Mouse (Mus musculus) T-cell, adult 66 days (primary cell): ENCODE results near the gene Gm10964. TPM values are rescaled to one million over a fixed set of nuclear protein-coding genes. Genes with fewer than 3 reads are reported as not detected.

Experiments
- total RNA-seq, 2 experiments: library from RNA; stranded (reverse); gene quantifications; 3 replicates in 1 of 2; 4 replicates in 1 of 2; pipeline ENCODE4 v1.2.4; 2023

Gene Gm10964
- not detected for total RNA-seq

DNA sequence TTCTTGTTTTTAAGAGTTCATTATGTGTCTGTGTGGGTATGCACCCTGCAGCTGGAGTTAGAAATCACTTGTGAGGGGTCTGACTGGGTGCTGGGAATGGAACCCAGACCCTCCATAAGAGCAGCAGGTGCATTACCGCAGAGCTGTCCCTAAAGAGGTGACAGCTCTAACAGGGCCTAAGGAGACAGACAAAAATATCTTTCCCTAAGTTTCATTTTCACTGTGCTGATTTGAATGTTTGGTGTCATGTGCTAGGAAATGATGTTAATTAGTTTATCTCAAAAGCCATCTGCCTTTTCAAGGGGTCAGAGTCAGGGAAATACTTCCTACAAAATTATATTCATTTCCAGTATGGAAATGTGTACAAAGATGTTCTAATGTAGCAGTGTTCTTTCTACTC, at the start of gene Gm10964:
TSS of gene Gm10964 (plus strand) at position 38 of the 400 bp plus-strand sequence.

DNA sequence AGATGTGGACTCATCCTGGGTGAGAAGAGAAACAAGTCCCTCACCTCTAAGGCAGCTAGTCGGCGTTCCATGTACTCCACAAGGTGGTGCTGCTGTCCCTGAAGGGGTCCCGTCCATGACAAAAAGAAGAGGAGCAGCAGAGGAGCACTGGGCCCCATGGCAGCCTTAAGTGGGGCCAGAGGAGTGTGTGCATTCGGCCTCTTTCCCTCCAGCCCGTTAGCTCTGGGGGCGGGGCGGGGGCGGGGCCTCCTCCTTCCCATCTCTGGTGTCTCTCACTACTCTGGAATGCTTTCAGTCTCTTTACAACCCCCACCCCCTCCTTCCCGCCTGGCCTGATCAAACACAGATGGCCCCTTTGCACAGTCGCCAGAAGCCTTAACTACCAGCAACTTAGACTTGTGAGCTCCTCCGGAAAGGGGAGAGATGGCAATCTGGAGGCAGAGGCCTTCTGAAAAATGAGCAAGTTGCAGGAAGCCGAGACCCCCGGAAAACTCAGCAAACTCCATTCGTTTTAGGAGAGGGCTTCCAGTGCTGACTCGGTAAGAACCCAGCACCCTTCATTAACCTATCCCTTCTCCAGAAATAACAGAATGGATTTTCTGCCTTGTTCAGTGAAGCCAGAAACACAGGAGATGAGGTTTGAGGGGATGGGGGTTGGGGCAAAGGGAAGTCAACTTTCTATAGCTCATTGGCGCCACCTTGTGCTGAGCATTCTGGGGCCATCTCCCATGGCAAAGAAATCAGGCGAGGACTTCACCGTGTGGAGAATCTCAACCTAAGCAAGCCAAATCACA, 1.2 kb upstream of the Gm10964 start, which contains the start of gene Olfml3:
TSS of gene Olfml3 (minus strand) at position 224 of the 794 bp plus-strand sequence.

DNA sequence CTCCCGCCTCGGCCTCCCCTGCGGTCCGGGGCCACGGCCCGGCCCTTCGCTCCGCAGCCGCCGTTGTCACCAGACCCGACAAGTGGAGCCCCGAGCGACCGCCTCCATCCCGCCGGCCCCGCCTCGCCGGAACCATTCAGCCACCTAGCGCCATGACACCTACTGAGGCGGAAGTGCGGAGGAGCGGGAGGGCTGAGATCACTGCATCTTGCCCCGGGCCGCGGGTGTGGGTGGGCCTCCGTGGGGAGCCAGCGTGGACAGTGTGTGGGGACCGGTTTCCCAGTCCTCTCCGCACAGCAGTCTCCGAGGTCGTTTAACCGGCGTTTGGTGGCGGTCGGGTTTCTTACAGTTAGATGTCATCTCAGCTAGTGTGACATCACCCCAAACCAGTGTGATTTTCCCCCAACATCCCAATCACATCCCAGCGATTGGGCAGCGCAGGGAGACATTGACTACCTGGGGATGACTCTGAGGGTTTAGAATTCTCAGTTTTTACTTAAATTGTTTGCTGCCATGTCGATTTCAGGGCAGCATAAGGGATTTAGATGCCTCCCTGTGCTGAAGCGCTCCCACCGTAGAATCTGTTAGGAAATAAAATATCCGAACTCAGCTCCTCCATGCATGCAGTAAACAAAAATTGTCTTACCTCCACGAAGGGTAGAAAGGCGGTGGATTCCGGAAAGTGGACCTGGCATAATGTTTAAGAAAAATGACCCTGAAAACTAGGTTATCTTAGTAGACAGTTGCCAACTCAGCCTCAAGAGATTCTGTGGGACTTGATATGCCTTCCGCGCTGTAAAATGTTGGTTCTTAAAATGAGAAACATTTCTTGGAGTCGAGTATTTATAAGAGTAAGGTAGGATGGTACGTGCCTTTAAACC, 52.3 kb downstream of the Gm10964 start, which contains the start of gene Hipk1:
TSS of gene Hipk1 (minus strand) at position 334 of the 881 bp plus-strand sequence.

Other genes starting within 250 kb of the Gm10964 start
- gene Syt6, start 164.1 kb upstream of the Gm10964 start, total RNA-seq, result 1 to 10 TPM in 1 of 2 experiments, under 1 TPM in 1; 0.68 to 1.7 TPM
- 1 to 10 TPM in 1 of 2 experiments, not detected in 1; 1.4 TPM for gene Atg4a-ps, start 93.3 kb upstream of the Gm10964 start, total RNA-seq
- gene Olfml3, start 1.4 kb upstream of the Gm10964 start, total RNA-seq, result 10 to 100 TPM; 14.8 to 15.2 TPM
- 100 to 1,000 TPM; 208 to 219 TPM for gene Hipk1, start 52.2 kb downstream of the Gm10964 start, total RNA-seq
- gene Dclre1b, start 70.1 kb downstream of the Gm10964 start, total RNA-seq, result 10 to 100 TPM; 20.1 to 28.8 TPM
- 10 to 100 TPM; 16.0 to 21.6 TPM for gene Ap4b1, start 70.2 kb downstream of the Gm10964 start, total RNA-seq
- gene Gm43064, start 70.2 kb downstream of the Gm10964 start, total RNA-seq, result under 1 TPM in 1 of 2 experiments, not detected in 1; 0.68 TPM
- gene Bcl2l15, start 93.2 kb downstream of the Gm10964 start, total RNA-seq, result 1 to 10 TPM; 1.2 to 2.1 TPM
- gene Ptpn22, start 120.4 kb downstream of the Gm10964 start, total RNA-seq, result 100 to 1,000 TPM; 258 to 301 TPM
- gene Rsbn1, start 174.8 kb downstream of the Gm10964 start, total RNA-seq, result 10 to 100 TPM; 40.3 to 43.4 TPM
- gene Phtf1, start 228.7 kb downstream of the Gm10964 start, total RNA-seq, result 10 to 100 TPM; 34.5 to 35.6 TPM